Mouse (Mus musculus): ENCODE data around the gene Sart3.
"Not testable (repeated sequence)": the region's sequence is repeated elsewhere in the genome, so short reads cannot be mapped to it uniquely, and the experiment has no call there.

Sart3 gene

DNA sequence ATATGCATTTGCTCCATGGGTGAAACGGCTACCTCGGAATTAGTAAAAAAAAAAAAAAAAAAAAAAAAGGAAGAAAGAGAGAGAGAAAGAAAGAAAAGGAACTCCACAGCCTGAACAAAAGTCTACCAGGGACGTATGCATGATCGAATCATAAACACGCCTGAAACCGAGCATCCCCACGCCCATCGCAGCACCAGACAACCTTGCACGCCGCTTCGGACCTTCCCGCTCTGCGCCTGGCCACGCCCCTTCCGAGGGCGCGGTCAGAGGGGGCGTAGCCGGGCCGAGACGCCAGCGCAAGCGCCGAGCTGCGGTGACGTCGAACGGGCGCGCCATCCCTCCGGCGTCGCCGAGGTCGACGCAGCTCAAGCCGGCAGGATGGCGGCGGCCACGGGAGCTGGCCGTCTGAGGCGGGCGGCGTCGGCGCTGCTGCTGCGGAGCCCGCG lies at the start of gene Sart3, which contains the start of gene Iscu:
TSS of gene Sart3 (minus strand) at position 61 of the 446 bp plus-strand sequence.
TSS of gene Iscu (plus strand) at position 299 of the 446 bp plus-strand sequence.
- DNase-seq (ENCODE audit: low spot score): peak; percentile 98

DNA sequence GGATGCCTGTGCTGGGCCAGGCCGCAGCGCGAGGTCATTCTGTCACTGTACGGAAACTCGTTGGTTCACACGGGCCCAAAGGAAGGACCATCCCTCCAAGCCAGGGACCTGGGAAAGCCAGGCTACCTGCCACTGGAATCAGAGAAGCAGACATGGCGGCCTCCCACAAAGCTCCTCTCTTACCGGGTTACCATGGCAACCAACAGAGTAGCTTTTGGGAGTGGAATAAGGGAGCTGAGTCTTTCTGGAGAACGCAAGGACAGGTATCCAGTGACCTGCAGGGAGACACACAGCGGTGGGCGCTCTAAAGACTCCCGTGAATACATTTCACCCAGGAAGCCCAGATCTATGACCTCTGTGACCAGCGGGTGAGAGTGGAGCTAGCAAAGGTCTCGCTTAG lies 46.3 kb upstream of the Sart3 start:
- no peak for DNase-seq (ENCODE audit: low spot score)

DNA sequence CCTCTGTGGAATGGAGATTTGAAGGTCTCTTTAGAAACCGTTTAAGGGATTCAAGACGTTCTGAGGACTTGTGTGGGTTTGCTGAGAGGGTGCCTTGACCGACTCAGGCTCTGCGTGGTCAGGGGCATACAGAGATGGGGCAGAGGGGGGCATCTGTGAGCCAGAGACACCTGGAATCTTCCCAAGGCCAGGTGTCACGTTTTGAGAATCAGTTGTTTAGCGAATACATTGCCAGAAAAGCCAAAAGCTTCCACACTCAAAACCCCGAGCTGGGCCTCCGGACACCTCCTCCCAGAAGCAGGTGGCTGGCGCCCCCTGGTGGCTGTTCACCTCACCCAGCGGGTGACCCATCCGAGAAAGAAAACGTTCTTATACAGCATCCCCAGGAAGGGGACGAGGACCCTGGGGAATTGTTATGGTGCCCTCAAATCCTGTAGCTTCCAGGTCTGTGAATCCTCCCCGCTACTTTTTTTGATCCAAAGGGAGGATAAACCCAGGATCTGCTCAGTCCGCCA lies 43.4 kb upstream of the Sart3 start:
- peak; percentile 84 for DNase-seq (ENCODE audit: low spot score)

DNA sequence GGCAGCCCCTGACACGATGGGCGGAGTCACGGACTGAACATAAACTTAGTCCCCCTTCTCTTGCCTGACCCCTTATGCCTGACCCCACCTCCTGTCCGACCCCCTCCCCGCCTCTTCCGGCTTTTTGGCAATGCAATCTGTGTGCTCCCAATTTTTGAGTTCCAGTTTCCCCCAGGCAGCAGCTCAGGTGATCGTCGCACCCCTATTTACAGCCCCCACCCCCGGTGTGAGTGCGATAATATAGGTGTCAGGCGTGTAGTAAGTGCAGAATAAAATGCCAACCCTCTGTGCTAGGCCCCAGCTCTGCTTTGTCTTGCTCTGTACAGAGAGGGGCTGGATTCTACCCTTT lies 42.7 kb upstream of the Sart3 start:
- DNase-seq (ENCODE audit: low spot score): no peak

DNA sequence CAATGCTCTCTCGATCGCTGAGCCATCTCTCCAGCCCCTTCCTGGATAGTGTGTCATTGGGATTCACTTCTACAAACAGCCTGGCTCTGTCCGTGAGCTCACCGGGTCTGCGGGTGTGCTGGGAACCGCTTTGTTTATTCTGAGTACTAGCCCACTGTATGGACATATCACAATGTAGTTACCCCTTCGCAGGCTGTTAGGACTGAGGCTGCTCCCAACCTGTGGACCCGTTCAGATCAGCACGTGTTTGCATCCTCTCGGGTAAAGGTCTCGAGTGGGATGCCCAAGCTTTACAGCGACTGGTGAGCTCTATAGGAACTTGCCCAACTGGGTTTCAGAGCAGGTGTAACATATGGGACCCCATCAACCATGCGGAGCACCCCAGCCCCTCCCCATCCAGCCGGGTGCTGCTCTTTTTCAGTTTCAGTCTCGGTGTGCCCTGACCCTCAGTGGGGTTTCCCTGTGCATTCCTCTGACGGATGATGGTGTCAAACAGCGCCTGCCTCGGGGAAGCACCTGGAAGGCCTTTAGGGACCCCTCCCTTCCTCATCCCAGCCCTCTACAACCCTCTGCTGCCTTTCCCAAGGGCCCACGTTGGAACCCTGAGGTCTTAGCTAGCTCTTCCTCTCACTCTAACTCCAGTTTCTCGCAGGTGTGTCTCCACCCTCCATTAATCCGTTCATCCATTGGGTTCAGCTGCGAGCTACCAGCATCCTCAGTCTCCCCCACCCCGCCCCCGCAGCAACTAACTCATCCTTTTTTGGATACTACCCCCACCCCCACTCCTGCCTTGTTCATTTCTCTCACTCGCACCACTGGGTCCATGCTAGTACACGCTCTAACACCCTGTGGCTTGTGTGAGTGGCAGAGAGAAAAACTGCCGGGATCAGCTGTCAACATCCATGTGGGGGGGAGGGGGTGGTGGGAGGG lies 42.1 kb upstream of the Sart3 start:
- no peak for DNase-seq (ENCODE audit: low spot score)

DNA sequence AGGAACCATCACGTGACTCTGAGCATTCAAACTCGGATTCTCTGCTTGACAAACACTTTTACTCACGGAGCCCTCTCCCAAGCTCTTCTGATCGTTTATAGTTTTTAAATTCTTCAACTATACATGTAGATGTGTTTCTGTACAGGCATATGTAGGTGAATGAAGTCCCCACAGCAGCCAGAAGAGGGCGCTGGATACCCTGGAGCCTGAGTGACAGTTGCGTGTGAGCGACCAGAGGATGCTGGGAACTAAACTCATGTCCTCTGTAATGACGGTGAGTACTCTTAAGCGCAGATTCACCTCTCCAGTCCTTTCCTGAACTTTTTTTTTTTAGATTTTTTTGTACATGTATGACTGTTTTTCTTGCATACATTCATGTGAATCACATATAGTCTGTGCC lies 41.3 kb upstream of the Sart3 start:
- no peak for DNase-seq (ENCODE audit: low spot score)

DNA sequence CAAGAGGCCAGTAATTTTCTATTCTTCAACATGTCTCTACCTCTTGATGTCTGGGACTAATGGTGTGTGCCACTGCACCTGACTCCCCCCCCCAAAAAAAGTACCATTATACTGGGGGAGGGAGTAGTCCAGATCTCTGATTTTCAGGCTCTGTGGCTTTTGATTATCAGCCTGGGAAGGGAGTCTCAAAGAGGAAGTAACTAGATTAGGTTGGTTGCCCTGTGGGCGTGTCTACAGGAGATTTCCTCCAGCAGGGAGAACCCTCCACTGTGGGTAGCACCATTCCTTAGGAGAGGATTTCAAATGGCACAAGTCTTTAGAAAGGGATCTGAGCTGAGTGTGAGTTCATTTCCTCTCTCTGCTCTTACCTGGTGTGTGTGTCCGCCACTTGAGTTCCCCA lies 40.3 kb upstream of the Sart3 start:
- DNase-seq (ENCODE audit: low spot score): no peak

DNA sequence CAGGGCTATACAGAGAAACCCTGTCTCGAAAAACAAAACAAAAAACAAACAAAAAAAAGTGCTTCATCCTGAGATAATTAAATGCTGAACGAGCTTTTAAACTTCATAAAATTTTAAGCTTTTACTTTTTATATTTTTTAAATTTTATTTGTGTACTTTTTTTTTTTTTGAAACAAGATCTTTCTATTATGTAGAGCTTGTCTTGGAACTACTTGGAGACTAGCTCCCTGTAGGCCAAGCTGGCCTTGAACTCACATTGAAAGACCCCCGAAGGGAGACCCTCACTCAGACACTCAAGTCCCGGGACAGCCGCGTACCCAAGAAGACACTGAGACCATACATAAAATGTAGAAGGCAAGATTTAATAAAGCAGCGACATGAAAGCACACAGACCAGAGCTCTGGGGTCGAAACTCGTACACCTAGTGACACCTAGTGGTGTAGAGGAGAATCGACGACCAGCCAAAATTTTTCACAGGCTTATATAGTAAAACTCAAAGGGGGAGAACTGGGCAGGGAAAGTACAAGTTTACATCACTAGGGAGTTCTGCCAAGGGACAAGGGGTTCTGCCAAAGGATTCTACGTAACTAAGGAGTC lies 39.6 kb upstream of the Sart3 start:
- DNase-seq (ENCODE audit: low spot score): not testable (repeated sequence)

DNA sequence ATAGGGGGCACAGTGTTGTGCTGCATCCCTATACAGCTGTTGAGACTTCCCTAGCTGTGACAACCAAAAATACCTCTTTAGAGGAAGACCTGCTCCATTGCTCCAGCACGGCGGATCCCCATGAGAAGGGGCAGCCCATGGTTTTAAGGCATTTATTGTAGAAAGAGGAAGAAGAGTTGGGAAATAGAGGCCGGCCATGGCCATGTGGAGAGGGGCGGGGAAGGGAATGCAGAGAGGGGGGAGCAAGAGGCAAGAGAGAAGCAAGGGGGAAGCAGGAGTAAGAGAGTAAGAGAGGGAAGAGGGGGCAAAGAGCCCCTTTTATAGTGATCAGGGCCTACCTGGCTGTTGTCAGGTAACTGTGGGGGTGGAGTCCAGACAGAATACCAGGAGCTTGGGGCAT lies 37.8 kb upstream of the Sart3 start:
- DNase-seq (ENCODE audit: low spot score): no peak

DNA sequence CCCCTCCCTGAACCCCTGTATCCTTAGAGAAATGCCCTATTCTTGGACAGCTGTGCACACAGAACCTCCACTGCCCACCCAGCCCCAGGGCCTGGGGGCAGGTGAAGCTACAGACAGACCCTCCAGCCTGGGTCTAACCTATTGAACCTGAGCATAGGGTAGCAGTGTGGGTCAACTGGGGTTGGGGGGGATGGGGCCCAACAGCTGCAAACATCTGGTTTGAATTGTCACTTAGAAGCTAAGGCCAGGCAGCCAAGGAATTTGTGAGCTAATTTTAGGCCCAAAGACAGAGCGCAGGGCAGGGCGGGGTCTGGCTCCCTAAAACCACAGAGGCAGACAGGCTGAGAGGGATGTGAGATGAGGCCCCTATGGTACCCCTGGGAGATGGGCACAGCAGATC lies 35.9 kb upstream of the Sart3 start:
- peak; percentile 78 for DNase-seq (ENCODE audit: low spot score)

DNA sequence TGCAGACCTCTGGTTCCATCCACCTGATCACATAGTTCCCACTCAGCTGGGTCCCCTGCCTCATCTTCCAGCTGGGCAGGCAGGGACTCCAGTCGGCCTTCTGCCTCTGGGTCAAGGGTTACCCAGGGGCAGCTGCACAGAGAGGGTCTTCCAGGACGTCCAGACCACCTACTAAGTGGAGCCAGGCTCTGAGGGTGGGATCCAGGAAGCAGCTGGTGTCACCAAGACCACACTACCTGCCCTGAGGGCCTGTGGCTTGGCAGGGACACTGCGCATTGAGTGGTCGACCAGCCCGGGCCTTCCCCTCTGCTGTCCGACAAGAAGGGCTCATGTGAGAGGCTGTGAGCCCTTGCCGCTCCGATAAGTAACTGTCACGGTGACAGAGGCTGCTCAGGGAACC lies 35.4 kb upstream of the Sart3 start:
- peak; percentile 51 for DNase-seq (ENCODE audit: low spot score)

DNA sequence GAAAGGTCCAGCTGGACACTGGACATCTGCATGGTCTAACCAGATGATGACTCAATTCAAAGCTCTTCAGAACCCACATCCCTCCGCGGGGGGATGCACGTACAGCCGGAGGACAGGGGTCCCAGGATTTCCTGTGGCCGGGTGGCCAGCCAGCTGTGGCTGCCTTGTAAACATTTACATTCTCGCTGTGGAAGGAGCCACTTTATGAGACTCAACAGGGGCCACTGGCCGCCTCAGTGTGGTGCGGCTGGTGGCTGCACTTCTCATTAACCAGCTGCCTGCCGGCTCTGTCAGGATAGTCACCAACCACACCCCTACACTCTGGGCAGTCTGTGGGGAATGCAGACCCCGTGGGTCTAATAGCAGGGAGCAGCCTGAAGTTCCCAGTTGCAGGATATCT lies 34.1 kb upstream of the Sart3 start:
- peak; percentile 24 for DNase-seq (ENCODE audit: low spot score)

DNA sequence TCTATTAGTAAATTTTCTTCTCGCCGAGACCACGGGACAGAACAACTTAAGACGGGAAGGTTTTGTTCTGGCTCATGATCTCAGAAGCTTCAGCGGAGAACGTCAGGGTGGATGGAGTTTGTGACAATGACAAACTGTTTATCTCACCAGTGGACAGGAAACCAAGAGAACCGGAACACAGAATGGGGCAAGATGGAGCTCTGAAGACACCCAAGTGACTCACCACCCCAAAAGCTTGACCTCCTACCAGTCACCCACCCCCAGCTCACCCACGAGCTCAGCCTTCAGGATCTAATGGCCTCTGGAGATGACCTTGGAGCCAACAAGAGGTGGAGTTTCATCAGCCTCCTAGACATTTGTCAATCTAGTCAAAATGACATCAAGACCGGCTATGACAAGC lies 33.0 kb upstream of the Sart3 start:
- no peak for DNase-seq (ENCODE audit: low spot score)

DNA sequence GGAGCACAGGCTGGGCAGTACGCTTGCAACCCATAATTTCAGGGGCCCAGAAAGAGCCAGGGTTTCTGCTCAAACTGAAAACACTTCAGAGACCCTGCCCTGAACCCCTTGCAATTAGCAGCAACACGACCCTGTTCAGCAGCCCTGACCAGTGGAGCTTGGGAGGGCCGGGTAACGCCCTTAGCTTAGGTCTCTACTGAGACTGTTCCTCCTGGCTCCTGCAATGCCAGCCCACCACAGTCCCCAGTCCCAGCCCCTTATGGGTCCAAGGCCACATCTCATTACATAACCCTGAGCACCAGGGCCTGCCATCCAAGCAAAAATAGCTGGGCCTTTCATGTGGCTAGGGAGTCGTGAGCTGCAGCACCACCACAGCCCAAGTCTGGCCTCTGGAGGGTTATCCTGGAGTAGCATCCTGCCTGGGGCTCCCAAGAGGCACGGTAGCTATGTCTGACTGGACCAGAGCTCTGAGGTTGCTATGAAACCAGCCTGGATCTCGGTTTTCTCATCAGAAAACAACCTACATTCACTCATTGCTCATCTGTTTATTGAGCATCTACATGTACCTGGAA lies 32.2 kb upstream of the Sart3 start:
- DNase-seq (ENCODE audit: low spot score): no peak

DNA sequence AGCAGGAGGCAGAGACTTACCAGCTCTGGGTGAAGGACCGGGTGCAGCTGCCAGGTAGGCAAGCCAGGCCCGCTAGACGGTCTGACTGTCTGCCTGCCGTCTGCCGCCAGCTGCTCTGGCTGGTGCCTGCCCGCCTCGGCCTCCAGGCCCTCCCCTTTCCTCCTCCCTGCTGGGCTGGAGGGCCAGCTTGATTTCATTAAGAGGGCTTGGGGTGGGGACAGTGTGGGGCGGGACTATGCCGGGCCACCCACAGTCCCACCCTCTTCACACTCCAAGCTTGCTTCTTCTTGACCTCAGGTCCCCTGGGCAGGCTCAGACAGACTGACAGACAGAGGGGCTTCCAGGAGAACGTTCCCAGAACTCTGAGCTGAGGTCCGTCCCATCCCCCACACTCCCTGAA lies 28.0 kb upstream of the Sart3 start, which contains the start of gene Tmem119:
TSS of gene Tmem119 (minus strand) at position 237 of the 400 bp plus-strand sequence.
- DNase-seq (ENCODE audit: low spot score): peak; percentile 85

DNA sequence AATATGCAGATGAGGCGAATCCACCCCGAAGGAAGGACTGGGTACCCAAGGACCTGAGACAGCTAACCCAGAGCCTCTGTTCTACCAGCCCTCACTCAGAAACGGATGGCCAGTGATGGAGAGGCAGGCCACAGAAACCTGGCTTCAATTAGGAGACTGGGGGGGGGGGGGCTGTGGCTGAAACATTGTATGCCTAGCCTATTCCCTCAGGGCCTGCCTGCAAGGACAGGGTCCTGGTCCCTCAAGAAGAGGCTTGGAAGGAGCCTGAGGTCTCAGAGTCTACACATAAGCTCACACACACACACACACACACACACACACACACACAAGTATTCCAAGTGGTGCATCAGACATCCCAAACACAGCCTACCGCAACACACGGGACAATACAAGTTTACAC lies 27.4 kb upstream of the Sart3 start:
- DNase-seq (ENCODE audit: low spot score): no peak

DNA sequence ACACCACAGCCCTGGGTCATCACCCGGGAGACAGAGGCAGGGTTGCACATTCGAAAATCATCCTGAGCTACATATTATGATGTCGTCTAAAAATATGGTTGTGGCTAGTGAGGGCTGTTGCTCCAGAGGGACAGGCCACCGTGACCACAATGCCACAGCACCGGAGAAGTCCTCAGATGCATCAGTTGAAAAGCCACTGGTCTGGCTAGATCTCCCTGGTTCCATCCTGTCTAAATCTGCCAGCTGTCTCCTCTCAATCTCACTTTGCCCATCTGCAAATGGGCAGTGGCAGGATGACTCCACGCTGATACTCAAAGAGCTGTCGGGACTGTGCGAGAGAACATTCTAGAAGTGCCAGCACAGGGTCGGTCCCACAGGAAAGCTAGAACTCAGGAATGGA lies 26.2 kb upstream of the Sart3 start:
- no peak for DNase-seq (ENCODE audit: low spot score)

DNA sequence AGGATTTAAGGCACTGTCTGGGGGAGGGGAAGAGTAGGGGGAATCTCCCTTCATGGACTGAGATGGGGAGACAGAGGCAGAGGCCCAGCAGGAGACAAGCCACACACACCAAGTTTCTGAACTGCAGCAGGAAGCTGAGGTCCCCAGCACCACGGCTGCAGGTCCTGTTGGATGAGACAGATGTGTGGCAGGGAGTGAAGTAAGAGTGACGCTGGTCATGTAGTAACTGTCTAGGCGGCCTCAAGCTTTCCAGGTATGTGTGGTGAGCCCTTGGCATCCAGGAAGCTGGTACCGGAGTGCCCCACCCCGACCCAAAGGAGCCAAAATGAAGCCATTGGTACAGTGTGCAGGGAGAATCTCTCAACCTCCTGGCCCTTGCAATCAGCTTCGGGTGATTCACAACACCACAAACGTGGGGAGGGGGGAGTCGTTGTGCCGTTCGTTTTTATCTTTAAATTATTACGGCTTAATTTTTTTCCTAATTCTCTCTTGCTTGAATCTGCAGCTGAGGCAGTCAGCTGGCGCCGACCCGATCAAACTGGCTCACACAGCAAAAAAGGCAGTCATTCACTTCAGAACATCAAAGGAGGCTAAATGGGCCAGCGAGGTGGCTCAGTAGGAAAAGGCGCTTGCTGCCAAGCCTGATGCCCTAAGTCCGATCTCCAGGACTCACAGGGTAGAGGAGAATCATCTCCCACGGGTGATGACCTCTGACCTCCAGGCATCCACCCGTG lies 25.0 kb upstream of the Sart3 start:
- peak; percentile 38 for DNase-seq (ENCODE audit: low spot score)

DNA sequence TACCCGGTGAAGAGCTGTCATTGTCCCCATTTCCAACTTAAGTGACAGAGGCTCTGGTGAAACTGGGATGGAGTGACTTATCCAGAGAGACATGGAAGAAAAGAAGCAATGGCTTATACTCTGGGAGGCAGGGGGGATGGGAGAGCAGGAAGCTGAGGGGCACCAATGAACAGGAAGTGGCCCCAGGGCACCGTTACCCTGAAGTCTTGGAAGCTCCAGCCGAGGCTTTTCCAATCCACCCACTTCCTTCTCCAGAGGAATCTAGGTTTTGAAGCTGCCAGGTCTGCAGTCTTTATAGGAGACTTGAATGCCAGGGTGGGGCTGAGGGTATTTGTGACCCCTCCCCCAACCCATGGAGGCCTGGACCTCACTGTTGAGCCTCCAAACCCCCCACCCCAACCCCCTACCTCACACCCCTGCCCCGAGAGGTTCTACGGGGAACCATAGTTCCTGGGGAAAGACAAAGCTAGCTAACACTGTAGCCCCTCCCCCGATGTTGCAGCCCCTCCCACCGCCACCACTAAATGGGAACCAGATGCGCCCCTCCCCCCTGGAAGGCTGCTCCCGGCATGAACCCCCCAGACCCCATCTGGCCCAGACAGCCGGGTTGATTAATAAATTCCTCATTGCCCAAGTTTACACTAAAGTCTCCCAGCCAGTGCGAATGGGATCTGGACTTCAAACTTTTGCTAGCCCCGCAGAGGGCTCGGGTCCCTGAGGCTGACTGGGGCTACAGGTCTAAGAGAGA lies 24.3 kb upstream of the Sart3 start:
- DNase-seq (ENCODE audit: low spot score): peak; percentile 81

DNA sequence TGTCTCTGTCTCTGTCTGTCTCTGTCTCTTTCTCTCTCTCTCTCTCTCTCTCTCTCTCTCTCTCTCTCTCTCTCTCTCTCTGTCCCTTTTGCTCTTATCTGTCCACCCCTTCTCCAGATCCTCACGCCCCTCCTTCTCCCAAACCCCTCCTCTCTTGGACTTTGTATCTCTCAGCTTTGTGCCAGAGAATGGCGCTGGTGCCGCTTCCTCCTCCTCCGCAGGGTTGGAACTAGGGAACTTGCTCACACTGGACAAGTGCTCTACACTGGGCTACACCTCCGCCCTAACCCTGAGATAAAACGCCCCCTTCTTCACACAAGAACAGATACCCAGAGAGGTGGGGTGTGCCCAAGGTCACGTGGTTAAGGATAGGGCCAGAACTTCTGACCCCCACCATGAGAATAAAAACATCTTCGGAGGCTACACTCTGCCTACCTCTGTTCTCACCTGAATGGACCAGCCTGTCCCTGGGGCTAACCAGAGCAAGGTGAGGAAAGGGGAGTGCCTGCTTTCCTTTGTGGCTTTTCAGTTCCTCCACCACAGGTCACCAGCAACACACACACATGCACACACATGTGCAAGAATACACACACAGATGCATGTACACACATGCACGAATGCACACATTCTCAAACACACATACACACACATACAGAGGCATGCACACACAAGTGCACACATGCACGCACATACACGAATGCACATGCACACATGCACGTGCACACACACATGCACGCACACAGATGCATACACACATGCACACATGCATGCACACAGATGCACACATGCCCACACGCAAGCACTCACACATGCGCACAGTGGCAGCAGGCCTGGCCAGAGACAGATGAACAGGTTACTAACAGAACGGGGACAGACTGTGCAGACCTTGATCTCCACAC lies 19.1 kb upstream of the Sart3 start:
- DNase-seq (ENCODE audit: low spot score): no peak

Measured in embryo, embryonic 10 days (tissue).